Mouse (Mus musculus) hindbrain, postnatal 0 days (tissue): ENCODE data around the gene Slco4a1. TPM values are rescaled to one million over a fixed set of nuclear protein-coding genes. Genes with fewer than 3 reads are reported as not detected.

Experiments
- ATAC-seq: fragments of 200-750 bp; cut with Nextera tagmentation; 2 replicates; pipeline ENCODE4 v1.8.0; 2017; ENCODE audit warnings: mild to moderate bottlenecking, moderate TSS enrichment, moderate library complexity
- DNase-seq: peaks from one replicate; pipeline ENCODE4 v3.0.0-alpha.2; 2015; ENCODE audit warnings: low spot score
- H3K27ac ChIP-seq: fragments of 300-500 bp; sonication (generic); 2 replicates; pipeline ENCODE4 v1.5.1; 2014; ENCODE audit warnings: mild to moderate bottlenecking
- H3K27me3 ChIP-seq: fragments of 300-500 bp; sonication (generic); 2 replicates; pipeline ENCODE4 v1.6.1; 2014; ENCODE audit warnings: low read length, mixed read lengths; ENCODE audit not compliant: insufficient read depth
- H3K36me3 ChIP-seq: fragments of 300-500 bp; sonication (generic); 2 replicates; pipeline ENCODE4 v1.6.1; 2014; ENCODE audit warnings: low read length, mixed read lengths; ENCODE audit not compliant: insufficient read depth
- H3K4me1 ChIP-seq: fragments of 300-500 bp; sonication (generic); 2 replicates; pipeline ENCODE4 v1.6.1; 2014; ENCODE audit warnings: antibody characterized with exemption, low read length, mixed read lengths; ENCODE audit not compliant: insufficient read depth
- H3K4me2 ChIP-seq: fragments of 300-500 bp; sonication (generic); 2 replicates; pipeline ENCODE4 v1.6.1; 2014; ENCODE audit warnings: low read depth, mild to moderate bottlenecking, low read length, moderate library complexity, mixed read lengths
- H3K4me3 ChIP-seq: fragments of 300-500 bp; sonication (generic); 2 replicates; pipeline ENCODE4 v1.5.1; 2014; ENCODE audit warnings: low read length
- H3K9ac ChIP-seq: fragments of 300-500 bp; sonication (generic); replicated peaks from 2 replicates; pipeline ENCODE4 v1.6.1; 2014; ENCODE audit warnings: mild to moderate bottlenecking, low read length, moderate library complexity, mixed read lengths
- H3K9me3 ChIP-seq: fragments of 300-500 bp; sonication (generic); 2 replicates; pipeline ENCODE4 v1.6.1; 2016; ENCODE audit warnings: low read length, mixed read lengths
- CTCF ChIP-seq: IDR thresholded peaks from 2 replicates; pipeline ENCODE4 v1.5.1; 2016; ENCODE audit warnings: antibody characterized with exemption, control low read depth, low read depth
- WGBS: fragments of 180-500 bp; shearing (Covaris S2); extraction: QIAGEN DNeasy Blood & Tissue Kit; methylation state at CpG from one replicate; pipeline ENCODE4 v1.1.7; 2014; 5-methylcytosine and 5-hydroxymethylcytosine counted together
- polyA plus RNA-seq: library from polyadenylated mRNA; unstranded; fragments of >200 nt; fragmentation: Nextera tagmentation; extraction: Ambion mirVana; gene quantifications from 2 replicates; pipeline ENCODE4 v1.2.1, GENCODE M21; 2015
- total RNA-seq: library from RNA; depleted of rRNA; stranded (reverse); fragments of >200 nt; gene quantifications from 2 replicates; pipeline ENCODE4 v1.2.3, GENCODE M21; 2014

Slco4a1 gene
- total and polyA plus RNA-seq, 2 experiments from 2014 or later: 2.0 to 5.4 TPM

GRCm38 (mm10) chr2:180444957-180445785, 10.9 kb upstream of the Slco4a1 start:
- no peak for ATAC-seq
- TF ChIP-seq CTCF: no peak
- Histone ChIP-seq H3K9ac (no peak overlapping the region), H3K9me3 (no peaks in the 10 kb centered on the region), H3K4me3 (no peak overlapping the region), H3K27me3 (no peaks in the 10 kb centered on the region), H3K36me3 (no peaks in the 10 kb centered on the region), H3K27ac (no peak overlapping the region), H3K4me2 (no peak overlapping the region), H3K4me1 (no peaks in the 10 kb centered on the region)
- peak; percentile 3 for DNase-seq
- 36% methylated on average over 8 of the region's 9 CpGs for WGBS

- no peak for TF ChIP-seq CTCF
- Histone ChIP-seq H3K27me3 (no peaks in the 10 kb centered on the region), H3K9ac (no peak overlapping the region), H3K4me3 (no peak overlapping the region), H3K4me2 (no peak overlapping the region), H3K9me3 (no peaks in the 10 kb centered on the region), H3K4me1 (no peaks in the 10 kb centered on the region), H3K27ac (no peak overlapping the region), H3K36me3 (no peaks in the 10 kb centered on the region)
- WGBS: 94% methylated on average over 1 of the region's 1 CpGs
- DNase-seq (no peak), ATAC-seq (no peak)
Measured at GRCm38 (mm10) chr2:180445962-180446361, 10.1 kb upstream of the Slco4a1 start.

- Histone ChIP-seq H3K4me3 (no peak overlapping the region), H3K27ac (no peak overlapping the region), H3K9ac (no peak overlapping the region), H3K4me2 (no peak overlapping the region), H3K36me3 (no peaks in the 10 kb centered on the region), H3K9me3 (no peaks in the 10 kb centered on the region), H3K4me1 (no peaks in the 10 kb centered on the region), H3K27me3 (no peaks in the 10 kb centered on the region; the same call in 1 of the 2 replicates)
- ATAC-seq: no peak
- WGBS: 77% methylated on average over 5 of the region's 5 CpGs
- no peak for DNase-seq
- no peak for TF ChIP-seq CTCF
Measured at GRCm38 (mm10) chr2:180449007-180449406, 7.0 kb upstream of the Slco4a1 start.

- H3K9ac ChIP-seq: no peak overlapping the region
- peaks cover 2% of the 10 kb centered on the region for H3K27me3 ChIP-seq
- no peak overlapping the region for H3K4me2 ChIP-seq
- no peak overlapping the region for H3K4me3 ChIP-seq
- H3K4me1 ChIP-seq: no peaks in the 10 kb centered on the region
- no peak for TF ChIP-seq CTCF
- peak; percentile 44; the same call in 1 of the 2 replicates for ATAC-seq
- no peak for DNase-seq
- no peak overlapping the region for H3K27ac ChIP-seq
- no peaks in the 10 kb centered on the region for H3K36me3 ChIP-seq
- WGBS: 63% methylated on average over 5 of the region's 5 CpGs
- no peaks in the 10 kb centered on the region for H3K9me3 ChIP-seq
Measured at GRCm38 (mm10) chr2:180450529-180450928, 5.5 kb upstream of the Slco4a1 start.

- Histone ChIP-seq H3K4me3 (peak overlapping the region; percentile 54), H3K9ac (peak overlapping the region; percentile 40), H3K4me1 (no peaks in the 10 kb centered on the region), H3K9me3 (no peaks in the 10 kb centered on the region), H3K4me2 (peak overlapping the region; percentile 93), H3K36me3 (no peaks in the 10 kb centered on the region), H3K27me3 (peaks cover 9% of the 10 kb centered on the region), H3K27ac (peak overlapping the region; percentile 37; the same call in 1 of the 2 replicates)
- ATAC-seq (no peak), DNase-seq (peak; percentile 35)
- no peak for TF ChIP-seq CTCF
- WGBS: 2% methylated on average over 27 of the region's 28 CpGs
Measured at GRCm38 (mm10) chr2:180456705-180457104, 660 bp downstream of the Slco4a1 start.

GRCm38 (mm10) chr2:180457680-180458079, 1.6 kb downstream of the Slco4a1 start:
- Histone ChIP-seq H3K27ac (no peak overlapping the region), H3K36me3 (no peaks in the 10 kb centered on the region), H3K4me1 (no peaks in the 10 kb centered on the region), H3K27me3 (peaks cover 9% of the 10 kb centered on the region), H3K4me3 (no peak overlapping the region), H3K4me2 (no peak overlapping the region), H3K9me3 (no peaks in the 10 kb centered on the region), H3K9ac (no peak overlapping the region)
- TF ChIP-seq CTCF: no peak
- 35% methylated on average over 2 of the region's 2 CpGs for WGBS
- DNase-seq (no peak), ATAC-seq (no peak)

DNA sequence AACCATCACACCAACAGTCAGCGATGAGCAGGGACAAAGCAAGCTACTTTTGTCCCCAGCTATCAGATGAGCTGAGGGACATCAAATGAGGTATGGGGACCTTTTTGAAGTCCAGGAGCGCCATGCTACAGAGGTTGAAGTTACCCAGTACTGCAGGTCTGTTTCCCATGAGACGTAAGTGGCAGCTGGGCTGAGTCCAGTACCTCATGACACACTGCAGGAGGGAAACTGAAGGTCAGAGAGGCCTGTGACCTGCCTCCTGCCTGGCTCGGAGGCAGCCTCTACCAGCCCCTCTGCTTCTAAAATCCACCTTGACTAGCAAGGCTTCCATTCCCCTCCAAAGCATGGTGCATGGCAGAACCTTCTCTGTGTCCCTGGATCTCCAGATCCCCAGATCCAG, 3.4 kb downstream of the Slco4a1 start:
- Histone ChIP-seq H3K9me3 (no peaks in the 10 kb centered on the region), H3K9ac (no peak overlapping the region), H3K4me2 (no peak overlapping the region), H3K36me3 (no peaks in the 10 kb centered on the region), H3K4me3 (no peak overlapping the region), H3K27me3 (peaks cover 9% of the 10 kb centered on the region), H3K27ac (no peak overlapping the region), H3K4me1 (no peaks in the 10 kb centered on the region)
- DNase-seq (no peak), ATAC-seq (no peak)
- TF ChIP-seq CTCF: no peak
- WGBS: 82% methylated on average over 4 of the region's 4 CpGs
